Mouse (Mus musculus) monocyte, adult 2 months (primary cell): Measurements from ENCODE around the gene 1810046K07Rik.

ENCODE experiments used
- DNase-seq, 2 experiments: peaks; one replicate each; pipeline ENCODE4 v3.0.0; 2022; ENCODE audit warnings: low spot score in 2 of 2, low read depth in 1 of 2

1810046K07Rik gene

DNA sequence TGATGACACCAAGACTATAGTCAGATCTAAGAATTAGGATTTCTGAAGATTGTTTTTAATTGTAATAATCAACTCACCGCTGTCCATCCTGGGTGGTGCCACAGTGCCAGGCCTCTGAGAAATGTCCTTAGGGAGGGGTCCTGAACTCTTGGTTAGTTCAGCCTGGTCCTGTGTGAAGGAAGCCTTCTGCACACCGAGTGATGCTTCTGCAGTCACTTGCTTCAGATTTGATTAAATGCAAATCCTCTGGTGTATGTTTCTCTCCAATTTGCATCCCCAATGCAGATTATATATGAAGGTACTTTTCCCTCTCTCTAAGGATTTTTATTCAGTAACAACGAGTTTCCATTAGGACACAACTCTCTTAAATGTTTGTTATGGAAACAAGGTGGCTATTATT is at the start of gene 1810046K07Rik:
TSS of gene 1810046K07Rik (minus strand) at position 187 of the 400 bp plus-strand sequence.
- DNase-seq: no peak

DNA sequence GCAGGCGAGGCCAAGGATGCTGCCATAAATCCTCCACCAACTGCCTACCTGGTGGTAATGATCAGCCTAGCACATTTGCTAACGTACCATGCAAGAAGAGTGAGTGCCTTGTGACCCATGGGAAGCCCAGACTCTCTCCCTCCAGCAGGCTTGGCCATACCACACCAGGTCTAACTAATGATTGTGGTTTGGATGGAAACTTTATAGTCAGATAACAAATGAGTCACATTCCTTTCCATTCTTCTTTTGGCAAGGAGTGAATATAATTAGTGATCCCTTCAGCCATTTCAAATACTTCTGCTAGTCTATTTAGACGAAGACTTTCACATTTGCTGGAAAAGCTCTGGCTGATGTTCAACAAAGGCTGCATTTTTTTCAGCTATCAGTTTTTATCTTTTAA is 40.8 kb upstream of the 1810046K07Rik start:
- DNase-seq: no peak

GRCm38 (mm10) chr9:51367124-51367523 is 38.4 kb upstream of the 1810046K07Rik start:
- DNase-seq: no peak

GRCm38 (mm10) chr9:51364059-51364458 is 35.3 kb upstream of the 1810046K07Rik start:
- DNase-seq: no peak

GRCm38 (mm10) chr9:51353511-51353910 is 24.8 kb upstream of the 1810046K07Rik start:
- no peak for DNase-seq

DNA sequence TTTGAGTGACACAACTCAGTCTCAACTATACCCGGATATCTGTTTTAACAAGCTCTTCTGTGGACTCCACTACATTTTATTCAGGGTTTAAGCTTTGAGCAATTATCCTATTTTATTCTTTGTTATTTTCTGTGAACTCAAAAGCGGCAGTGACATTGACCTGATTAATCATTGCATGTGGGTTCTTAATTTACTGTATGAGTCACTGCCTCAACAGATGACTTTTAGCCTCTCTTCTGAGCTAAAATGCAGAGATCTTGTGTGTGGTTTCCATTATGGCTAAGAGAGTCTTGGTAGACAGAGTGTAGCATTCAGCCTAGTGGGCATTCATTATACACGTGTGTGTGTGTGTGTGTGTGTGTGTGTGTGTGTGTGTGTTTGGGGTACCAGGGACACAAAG is 24.2 kb upstream of the 1810046K07Rik start:
- DNase-seq: no peak

DNA sequence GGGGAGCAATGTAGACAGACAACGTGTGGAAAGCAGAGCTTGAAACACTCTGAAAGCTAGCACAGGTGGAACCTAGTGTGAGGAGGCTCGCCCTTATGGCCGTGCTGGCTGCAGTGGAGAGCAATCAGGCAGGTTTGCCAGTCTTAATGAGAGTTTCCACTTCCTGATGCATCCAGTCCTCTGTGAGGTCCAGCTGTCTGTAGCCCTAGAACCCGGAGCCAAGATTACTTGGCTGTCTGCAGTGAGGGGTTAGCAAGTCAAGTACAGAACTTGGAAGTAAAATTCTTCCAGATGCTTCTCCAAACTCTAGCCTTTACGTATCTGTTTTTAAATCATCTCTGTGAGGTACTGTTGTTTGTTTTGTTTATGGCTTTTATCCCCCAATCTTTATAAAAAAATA is 20.7 kb upstream of the 1810046K07Rik start:
- no peak for DNase-seq

GRCm38 (mm10) chr9:51345768-51346167 is 17.1 kb upstream of the 1810046K07Rik start:
- no peak for DNase-seq

GRCm38 (mm10) chr9:51335294-51336010 is 6.7 kb upstream of the 1810046K07Rik start:
- no peak for DNase-seq

DNA sequence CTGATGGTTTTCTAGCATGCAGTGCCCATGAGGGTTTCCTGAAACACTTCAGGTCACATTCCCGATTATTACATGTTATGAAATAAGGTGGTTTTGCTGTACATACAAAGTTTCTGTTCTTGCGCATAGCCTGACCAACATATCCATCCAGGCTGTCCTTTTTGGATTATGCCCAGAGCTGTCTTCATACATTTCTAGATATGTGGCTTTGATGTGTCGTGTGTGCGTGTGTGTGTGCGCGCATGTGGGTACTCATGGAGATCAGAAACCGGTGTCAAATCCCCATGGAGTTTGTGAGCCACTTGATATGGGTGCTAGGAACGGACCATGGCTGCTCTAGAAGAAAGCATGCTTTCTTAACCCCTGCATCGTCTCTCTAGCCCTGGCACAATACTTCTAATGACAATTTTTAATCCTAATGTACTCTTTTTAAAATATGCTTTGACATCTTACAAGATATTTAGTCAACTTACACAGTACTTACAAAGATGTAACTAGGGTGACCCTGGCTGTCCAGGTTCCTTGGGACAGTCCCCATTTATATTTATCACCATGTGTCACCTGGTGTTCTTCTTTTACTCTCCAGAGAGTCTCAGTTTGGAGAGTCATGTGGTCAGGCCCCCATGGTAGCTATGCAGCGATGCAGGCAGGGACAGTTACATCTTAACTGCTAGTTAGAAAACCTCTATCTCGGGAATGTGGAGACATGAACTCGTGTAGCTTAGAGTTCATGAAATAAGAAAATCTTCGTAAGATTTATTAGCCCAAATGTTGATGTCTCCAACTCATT is 2.9 kb upstream of the 1810046K07Rik start:
- DNase-seq: no peak

- DNase-seq: no peak
Measured at GRCm38 (mm10) chr9:51327555-51327903, 1.2 kb downstream of the 1810046K07Rik start.

DNA sequence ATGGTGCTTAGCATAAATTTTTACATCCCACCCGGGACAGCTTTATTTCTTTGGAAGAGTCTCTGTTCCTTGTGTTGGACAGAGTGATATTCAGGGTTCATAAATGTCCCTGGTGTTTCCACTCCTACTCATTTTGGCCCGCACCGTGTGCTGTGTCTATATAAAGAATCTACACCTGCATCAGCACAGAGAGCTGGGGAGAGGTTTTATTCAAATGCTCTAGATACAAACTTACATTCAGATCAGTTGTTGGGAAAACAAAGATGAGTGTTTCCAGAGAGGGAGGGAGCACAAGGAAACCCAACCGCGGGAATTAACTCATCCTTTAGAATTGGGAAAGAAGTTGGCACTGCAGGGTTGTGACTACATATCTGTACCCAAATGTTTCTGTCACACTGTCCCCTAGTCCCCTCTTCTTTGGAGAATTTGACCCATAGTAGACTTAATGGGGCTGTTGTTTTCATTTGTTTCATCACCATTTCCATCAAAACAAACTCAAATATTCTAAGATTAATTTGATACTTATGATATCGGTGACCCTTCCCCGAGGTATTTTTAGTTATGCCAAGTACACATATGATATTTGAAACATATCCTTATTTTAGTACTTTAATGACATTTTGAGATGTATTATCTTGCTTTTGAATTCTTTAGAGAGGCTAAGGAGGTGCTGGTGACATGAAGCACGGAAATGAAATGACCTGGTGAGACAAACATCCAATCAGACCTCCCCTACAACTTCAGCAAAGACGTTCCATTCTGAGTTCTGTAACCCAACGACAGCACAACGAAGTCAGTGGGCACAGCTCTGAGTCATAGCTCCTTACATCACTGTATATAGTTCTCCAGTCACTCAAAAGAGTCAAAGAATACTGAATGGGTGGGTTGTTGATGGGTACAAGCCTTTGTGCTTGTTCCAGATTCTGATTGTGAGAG is 1.8 kb downstream of the 1810046K07Rik start:
- no peak for DNase-seq

- DNase-seq: no peak
Measured at GRCm38 (mm10) chr9:51324406-51325065, 4.2 kb downstream of the 1810046K07Rik start.

- no peak for DNase-seq
Measured at GRCm38 (mm10) chr9:51320096-51320495, 8.6 kb downstream of the 1810046K07Rik start.

DNA sequence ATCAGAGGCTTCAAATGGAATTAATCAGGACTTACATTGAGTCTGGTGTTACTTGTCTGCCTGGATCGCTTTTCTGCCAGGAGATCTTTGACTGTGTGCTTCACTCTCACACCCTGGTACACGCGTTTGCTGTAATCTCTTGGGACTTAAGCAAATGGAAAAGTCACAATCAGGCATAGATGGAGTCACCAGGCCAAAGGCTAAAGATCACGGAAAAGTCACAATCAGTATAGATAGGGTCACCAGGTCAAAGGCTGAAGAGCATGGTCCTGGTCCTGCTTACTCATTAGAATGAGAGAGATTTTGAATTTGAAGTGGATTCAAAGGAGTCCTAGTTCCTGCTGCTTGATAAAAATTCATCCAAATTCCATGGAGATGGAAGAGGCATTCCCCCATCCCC is 10.5 kb downstream of the 1810046K07Rik start:
- DNase-seq: no peak

GRCm38 (mm10) chr9:51317322-51317721 is 11.4 kb downstream of the 1810046K07Rik start:
- no peak for DNase-seq

DNA sequence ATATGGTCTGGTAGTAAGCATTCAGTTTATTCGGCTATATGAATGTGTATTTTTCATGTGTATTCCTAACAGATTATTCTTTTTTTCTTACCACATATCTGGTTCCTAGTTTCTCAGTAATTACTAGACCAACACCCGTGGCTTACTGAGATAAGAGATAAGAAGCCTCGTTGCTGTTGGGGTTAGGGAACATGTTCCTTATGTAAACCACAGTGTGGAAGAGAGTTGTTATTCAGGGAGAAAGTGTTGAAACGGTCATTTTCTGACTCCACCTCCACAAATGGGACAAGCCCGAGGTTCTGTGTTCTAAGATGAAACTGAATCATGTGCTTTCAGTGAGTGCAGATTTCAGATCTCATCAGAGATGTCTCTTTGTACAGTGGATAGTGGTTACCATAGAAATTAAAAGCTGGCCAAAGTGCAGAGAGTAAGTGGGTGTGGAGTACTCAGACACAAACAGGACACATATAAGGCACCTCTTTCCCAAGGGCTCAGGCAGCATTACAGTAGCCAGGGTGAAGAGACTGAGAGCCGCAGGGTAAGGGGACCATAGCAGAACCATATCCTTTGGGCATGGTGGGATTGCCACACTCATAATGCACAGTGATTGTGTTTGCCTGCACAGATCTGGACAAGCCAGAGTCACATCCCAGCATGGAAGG is 13.2 kb downstream of the 1810046K07Rik start:
- no peak for DNase-seq

DNA sequence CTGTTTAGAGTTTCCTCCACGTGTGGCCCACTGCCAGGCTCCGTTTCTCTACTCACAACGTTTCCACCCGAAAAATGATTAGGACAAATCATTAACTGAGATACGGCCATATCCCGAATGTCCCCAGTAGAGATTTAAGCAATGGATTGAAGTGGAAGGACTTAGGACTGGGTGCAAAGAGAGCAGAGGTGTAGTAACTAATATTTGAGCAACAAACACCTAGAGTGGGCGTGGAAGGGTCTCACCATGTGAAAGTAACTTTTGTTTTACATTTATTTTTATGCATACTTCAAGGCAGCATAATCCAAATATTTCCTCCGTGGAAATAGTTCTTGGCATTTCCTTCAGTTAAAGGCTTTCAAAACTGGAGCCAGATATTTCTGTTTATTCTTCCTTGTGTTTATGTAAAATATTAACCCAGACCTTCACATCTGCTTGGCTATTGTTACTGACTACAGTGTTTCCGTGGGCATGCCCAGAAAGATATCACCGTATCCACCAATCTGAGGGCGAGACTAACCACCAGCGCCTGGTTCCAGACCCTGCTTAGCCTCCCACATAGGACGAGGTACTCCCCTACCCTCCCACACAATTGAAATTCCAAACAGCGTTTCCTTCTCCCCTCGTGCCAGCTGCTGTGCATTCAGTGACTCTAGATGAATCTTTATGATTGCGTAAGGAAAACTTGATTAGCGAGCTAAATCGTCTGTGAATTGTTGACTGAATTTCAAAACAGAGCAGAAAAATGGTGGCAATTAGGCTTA is 16.0 kb downstream of the 1810046K07Rik start:
- no peak for DNase-seq

DNA sequence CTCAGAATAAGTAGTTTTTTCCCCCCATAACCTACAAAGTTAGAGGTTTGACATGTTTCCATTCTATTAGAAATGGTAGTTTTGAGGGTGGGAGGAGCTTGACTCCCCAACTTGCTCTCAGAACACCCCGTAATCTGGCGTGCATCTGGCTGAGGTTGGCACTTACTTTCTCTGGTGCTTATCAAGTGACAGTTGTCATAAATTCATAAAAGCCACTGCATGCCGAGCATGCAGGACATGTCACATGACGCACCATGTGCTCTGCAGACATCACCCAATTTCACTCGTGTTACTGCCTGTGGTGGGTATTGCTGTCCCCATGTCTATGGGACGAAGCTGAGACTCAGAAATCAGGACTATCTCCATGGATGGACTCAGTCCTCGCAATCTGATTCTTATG is 18.2 kb downstream of the 1810046K07Rik start:
- DNase-seq: no peak

DNA sequence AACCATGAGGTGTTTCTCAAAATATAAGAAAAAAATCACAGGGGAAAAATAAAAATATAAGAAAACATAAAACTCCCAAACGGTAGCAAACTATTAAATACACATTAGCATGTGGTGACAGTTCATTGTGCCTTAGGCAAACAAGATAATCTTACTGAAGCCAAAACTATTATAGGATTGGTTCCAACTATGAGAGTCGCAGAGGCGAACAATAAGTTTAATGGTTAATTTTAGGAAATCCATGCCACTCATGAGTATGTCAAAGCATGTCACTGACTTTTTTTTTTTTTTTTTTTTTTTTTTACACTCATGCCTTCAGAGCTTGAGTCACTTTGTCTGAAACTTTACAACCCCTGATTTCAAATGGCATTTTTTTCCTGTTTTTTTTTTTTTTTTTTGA is 22.4 kb downstream of the 1810046K07Rik start:
- DNase-seq: no peak
